Mouse (Mus musculus) stomach, postnatal 0 days (tissue): Measurements from ENCODE around the gene Fas.

Experiments used
- CTCF ChIP-seq: IDR thresholded peaks from 2 replicates; pipeline ENCODE4 v1.5.1; 2016; ENCODE audit warnings: antibody characterized with exemption, low read depth, mild to moderate bottlenecking, moderate library complexity
- EP300 ChIP-seq: optimal IDR thresholded peaks from 2 replicates; pipeline ENCODE3; 2016; ENCODE audit warnings: antibody characterized with exemption

DNA sequence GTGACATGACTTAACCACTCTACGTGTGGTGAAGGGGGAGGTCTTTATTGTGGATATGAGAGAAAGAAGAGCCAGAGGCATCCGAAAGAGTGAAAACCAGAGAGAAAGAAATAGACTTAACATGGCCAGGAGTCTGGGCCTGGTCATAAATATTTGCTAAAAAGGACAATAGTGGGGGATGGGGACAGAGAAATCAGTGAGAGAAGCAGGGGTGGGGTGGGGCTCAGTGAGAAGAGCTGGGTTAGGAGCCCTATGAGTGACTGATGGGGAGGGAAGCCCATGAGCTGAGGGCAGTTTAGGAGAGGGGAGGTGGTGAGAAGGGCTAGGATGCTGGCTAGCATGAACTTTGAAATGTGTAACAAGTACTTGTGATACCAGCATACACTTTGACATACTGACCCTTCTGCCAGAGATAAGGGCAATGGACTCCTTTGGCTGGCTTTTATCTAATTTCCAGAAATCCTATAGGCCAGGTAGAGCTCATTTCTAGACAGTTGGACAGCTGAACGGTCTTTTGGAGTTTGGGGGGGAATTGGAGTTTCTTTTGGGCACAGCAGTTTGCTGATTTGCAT, 3.0 kb downstream of the Fas start:
- no peak for TF ChIP-seq CTCF
- no peak for TF ChIP-seq EP300
